Mouse (Mus musculus): ENCODE data around the gene Rasgrp3.
A peak's percentile ranks its signal among the peaks of the same experiment; 100 is the strongest.
"Not testable (repeated sequence)": the region's sequence is repeated elsewhere in the genome, so short reads cannot be mapped to it uniquely, and the experiment has no call there.

The Rasgrp3 gene

GRCm38 (mm10) chr17:75463223-75463622 is 27.5 kb downstream of the Rasgrp3 start:
- not testable (repeated sequence) for DNase-seq

DNA sequence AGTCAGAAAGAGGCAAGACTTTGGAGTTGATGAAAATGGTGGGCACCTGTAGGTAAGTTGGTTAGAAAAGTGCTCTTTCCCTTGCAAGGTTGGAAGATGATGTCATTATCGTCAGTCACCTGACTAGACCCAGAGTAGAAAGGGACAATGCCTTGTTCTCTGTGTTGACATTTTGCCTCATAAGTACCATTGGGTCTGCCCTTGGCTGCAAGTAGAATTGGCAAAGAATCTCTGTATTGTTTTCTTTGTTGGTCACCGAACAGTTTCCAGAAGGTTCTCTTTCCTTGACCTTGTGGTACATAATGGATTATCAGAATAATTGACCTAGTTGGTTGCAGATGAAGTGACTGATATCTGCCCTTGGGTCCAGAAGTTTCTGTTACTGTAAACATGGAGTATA is 27.9 kb downstream of the Rasgrp3 start:
- DNase-seq: no peak

DNA sequence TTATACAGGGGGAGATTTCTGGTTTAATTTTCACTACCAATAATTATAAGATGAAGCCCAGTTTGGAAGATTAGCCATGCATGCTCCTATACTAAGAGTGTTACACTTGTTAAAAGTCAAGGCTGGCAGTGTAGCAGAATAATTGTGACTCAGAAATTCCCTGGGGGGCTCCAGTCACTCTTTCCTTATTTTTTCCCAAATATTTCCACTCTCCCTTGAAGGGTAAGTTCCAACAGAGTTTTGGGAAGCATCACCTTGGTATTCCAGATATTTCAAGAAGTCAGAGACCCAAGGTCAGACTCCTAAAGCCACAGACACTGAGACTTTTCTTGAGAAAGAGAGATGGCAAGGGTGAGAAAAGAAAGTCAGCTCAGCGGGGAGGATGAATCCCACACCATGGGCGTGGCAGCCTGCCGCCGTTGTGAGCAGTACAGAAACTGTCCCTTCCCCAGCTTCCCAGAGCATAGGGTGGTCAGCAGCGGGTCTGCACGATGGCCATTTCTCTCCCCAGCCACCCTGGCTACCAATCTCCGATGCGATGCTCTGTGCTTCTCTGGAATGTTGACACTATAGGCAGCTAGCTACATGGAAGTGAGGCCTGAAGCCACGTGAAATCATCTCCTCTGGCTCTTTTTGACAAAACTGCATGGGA is 28.8 kb downstream of the Rasgrp3 start:
- DNase-seq: no peak

- peak; percentile 30 for DNase-seq
These were observed 29.4 kb downstream of the Rasgrp3 start for GRCm38 (mm10) chr17:75464983-75465634.

DNA sequence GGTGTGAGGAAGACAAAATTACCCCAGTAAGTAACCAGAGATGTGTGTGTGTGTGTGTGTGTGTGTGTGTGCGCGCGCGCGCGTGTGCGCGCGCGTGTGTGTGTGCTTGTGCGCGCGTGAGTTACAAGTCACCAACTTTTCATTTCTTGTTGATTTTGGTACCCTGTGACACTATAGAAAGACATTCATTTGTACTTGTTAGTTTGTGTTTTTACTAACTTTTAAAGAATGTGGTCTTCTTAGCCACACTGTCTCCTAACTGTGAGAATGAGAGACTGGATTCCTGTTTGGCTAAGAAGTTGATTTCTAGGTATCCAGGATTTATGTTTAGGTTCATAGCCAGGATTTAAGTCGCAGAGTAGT is 29.9 kb downstream of the Rasgrp3 start:
- DNase-seq: no peak

DNA sequence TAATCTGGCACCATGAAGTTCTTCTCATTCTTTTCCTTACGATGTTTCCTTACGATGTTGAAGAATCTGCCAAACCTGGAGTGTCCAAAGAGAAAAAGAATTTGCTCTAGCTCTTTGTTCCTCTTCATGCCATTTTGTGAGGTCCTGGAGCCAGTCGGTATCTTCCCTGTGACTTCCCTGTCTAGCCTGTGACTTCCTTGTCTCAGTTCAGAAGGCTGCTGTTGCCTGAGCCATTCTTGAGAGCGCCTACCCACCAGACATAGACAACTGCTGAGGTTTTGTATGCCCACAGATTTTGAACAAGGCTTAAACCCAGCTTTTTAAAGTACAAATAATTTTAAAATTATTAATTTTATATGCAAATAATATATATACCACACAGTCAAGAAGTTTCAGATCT is 31.3 kb downstream of the Rasgrp3 start:
- DNase-seq: no peak

GRCm38 (mm10) chr17:75467526-75467925 is 31.8 kb downstream of the Rasgrp3 start:
- DNase-seq: no peak

DNA sequence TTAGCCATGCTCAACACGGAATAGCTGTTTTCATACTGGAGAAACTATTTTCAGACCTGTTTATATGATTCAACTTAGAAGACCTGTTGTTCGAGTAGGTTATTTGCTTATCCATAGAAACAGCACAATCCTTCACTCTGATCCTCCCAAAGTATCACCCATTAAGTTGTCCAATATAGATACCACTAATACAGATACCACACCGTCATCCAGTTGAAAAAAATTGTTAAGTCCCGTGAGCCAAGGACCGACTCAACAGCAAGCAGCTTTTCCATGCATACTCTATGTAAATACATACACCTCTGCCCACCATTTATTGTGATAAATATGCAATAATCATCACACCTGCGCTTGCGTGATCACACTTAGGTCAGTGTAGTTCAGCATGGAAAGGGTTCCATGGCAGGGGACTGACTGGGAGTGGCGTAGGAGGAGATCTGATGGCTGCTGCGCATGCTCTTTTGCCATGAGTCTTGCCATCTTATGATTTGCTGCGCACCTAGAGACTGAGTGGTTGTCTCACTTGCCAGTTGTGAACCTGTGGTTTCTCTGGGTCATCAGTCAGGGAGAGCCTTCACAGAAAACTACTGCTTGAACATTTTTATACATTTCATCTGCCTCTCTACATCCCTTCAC is 32.9 kb downstream of the Rasgrp3 start:
- no peak for DNase-seq

DNA sequence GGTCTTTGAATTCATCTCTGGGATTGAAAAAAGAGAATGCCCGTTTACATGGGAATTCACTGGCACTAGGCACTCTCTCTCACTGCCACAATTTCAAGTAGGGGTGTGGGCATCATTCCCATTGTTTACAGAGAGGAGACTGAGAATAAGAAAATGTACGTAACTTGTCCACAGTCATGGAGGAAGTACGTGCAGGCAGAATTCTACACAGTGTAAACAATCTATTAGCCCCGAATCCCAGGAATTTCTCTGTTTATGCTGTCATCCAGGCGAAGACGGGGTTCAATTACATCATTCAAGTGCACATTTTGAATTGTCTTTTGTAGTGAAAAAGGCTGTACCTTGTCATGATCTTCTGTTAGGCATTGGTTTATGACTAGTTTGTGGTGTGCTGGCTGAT is 34.6 kb downstream of the Rasgrp3 start:
- DNase-seq: no peak

DNA sequence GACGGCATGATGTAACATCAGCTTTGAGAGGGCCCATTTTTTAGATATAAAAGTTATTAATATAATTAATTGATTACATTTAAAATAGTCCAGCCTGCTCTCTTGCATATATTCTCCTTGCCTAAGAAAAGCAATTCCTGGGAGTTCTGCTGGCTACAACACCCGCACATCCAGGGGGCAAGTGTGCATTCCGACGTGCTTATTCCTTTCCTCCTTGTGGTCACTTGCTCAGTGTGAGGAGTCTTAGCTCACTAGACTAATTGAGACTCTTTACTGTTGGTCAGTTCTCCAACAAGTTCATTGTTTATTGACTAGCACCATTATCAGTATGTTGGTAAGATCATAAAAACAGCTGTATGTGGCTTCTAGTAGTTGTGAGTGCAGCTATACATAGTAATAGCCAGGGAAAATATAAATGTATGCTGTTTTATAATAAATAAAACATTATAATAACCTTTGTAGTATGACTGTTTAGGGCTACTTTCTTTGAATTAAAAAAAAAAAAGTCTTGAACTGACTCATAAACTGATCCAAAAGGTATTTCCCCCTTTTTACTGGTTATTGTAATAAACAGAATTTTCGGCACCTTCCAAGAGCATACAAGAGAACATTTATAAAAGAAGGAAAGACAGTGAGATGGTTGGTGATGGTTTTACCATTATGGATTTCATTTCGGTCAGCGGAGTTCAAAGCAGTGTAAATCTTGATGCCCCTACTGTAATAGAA is 35.4 kb downstream of the Rasgrp3 start:
- no peak for DNase-seq

DNA sequence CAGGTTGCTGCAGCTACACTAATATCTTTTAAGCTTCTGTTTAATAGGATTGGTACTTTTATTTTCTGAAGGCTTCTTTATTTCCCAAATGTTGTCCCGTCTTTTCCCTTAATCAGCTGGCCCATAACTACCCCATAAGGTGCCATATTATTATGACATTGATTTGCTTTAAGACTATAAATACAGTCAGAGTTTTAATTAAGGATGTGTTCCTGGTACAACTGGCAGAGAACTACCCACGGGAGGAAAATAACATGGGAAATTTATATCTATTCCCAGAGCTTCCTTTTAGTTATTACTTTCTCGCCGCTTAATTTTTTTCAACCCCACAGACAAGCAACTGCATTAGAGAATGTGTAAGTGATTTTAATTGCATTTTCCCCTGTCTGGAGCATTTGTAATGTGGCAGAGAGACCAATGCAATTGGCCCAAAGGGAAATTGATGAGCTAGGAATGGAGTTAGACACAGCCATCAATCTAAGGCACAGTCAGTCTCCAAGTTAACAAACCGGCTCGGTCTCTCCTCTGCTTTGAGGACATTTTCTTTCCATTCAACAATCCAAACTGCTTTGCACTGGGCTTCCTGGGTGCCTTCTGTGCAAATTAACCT is 36.1 kb downstream of the Rasgrp3 start:
- DNase-seq: no peak

GRCm38 (mm10) chr17:75472379-75472778 is 36.7 kb downstream of the Rasgrp3 start:
- DNase-seq: no peak

GRCm38 (mm10) chr17:75475985-75476384 is 40.3 kb downstream of the Rasgrp3 start:
- DNase-seq: no peak

DNA sequence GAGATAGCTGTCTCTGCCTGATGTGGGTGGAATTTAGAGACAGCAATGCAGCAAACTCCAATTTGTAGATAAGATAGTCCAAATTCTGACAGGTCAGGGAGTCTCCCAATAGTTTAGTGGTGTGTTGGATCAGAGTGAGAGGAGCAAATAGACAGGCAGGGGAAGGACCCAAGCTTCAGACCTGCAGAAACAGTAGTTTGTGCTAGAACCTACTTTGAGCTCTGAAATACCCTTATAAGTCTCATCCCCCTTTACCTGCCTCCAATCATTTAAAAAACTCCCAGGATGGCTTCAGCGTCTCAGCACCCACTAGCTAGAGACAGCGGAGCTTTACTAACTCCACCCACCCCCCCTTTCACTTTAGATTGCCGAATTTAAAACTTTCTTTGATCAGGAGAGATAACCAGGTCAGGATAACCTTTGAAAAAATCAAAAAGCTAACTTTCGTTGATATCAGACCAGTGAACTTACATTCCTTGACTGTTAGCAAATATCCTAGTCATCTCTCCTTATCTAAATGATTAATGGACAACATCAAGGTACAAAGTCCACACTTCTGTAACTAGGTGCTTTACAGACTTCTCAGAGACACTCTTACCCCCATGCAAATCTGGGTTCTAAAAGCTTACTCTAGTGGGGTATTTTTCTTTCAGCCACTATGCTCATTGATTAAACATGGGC is 41.2 kb downstream of the Rasgrp3 start:
- no peak for DNase-seq

- DNase-seq: no peak
These were observed 42.0 kb downstream of the Rasgrp3 start for GRCm38 (mm10) chr17:75477655-75478054.

DNA sequence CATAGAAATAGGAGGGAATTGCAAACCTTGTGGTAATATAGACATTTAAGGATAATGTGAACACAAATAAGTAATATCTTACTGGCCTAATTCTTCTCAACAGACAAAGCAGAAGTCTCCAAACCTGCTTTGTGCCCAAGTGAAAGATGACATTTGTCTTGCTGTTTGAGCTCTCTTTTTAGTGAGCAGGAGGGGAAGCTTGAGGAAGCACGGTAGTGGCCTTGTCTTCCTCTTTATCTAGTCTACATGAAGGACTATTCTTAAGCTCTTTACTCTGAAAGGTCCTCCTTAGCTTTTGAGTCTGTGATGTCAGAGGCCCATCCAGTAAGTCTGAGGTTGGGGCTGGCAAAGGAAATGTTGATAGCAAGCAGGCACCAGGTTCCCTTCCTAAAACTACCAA is 43.1 kb downstream of the Rasgrp3 start:
- no peak for DNase-seq

- DNase-seq: no peak
These were observed 44.0 kb downstream of the Rasgrp3 start for GRCm38 (mm10) chr17:75479663-75480062.

DNA sequence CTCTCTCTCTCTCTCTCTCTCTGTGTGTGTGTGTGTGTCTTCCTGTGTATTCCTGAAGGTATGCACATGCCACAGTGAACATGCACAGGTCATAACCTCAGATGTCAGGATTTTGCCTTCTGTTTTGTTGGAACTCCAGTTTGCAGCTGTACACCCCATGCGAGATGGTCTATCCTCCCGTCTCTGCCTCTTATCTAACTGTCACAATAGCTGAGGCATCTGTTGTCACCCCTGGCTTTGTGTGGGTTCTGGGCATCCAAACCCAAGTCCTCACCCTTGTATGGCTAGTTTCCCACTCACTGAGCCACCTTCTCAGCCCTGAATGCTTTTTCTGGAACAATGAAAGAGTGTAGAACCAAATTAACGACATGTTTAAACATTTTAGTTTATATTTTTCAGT is 44.7 kb downstream of the Rasgrp3 start:
- no peak for DNase-seq

DNA sequence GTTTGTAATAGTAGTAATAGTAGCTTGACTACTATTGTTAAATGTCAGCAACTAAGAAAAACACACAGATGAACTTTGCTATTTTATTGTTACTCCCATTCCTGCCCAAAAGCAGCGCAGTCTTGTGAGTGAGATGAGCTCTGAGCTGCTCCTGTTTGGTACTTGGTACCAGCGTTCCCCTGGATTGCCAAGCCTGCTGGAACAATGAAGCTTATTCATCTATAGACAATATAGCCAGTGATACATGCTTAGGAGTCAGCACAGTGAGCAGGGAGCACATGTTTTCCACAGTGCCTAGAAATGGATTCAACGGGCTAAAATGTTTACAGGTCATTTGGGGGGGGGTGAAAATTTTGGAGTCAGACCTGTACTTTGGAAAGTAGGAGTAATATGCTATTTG is 50.5 kb downstream of the Rasgrp3 start:
- peak; percentile 9 for DNase-seq

DNA sequence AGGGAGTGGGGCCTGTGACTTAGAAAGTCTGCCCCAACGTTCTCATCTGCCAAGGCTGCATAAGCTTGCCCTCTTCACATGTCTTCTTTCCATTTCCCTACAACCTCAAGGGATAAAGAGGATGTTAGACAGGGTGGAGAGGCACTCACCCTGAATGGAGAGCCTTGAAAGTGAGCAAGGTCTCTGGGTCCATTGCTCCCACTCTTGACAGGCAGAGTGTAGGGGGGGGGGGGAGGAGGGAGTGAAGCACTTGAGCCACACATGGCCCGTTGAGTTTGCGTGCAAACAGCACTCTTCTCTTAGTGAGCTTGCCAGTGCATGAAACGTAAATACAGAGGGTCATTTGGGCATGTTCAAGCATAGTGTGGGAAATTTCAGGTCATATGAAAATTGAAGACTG is 59.5 kb downstream of the Rasgrp3 start:
- DNase-seq: no peak

- DNase-seq: no peak
These were observed 62.5 kb downstream of the Rasgrp3 start for GRCm38 (mm10) chr17:75498241-75498651.

GRCm38 (mm10) chr17:75503031-75503430 is 67.3 kb downstream of the Rasgrp3 start:
- DNase-seq: no peak

DNA sequence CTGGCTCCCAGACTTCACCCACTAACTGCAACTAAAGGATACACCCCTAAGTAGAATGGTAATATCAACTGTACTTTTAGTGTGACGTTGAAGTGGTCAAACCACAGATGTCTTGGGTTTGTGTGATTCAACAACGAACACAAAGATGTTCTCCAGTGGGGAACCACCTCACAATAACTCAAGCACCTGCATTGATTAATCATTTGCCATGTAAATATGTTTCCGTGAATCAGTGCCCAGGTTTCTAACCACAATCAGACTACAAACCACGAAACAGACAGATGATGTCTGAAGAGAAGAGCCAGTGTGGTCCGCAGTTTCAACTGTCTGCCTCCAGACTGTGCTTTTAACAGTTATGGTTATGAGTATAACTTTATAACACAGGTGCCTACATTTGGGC is 69.4 kb downstream of the Rasgrp3 start:
- DNase-seq: no peak
